Mouse (Mus musculus) hindbrain, embryonic 15.5 days (tissue): ENCODE data around the gene Gm7029. TPM values are rescaled to one million over a fixed set of nuclear protein-coding genes. Genes with fewer than 3 reads are reported as not detected.
A peak's percentile ranks its signal among the peaks of the same experiment; 100 is the strongest.
"Not testable (repeated sequence)": the region's sequence is repeated elsewhere in the genome, so short reads cannot be mapped to it uniquely, and the experiment has no call there.

ENCODE experiments used
- ATAC-seq: fragments of 200-750 bp; cut with Nextera tagmentation; 2 replicates; pipeline ENCODE4 v1.8.0; 2017; ENCODE audit warnings: low read depth, moderate number of reproducible peaks, moderate TSS enrichment; ENCODE audit not compliant: low FRiP score
- H3K27ac ChIP-seq: fragments of 300-500 bp; sonication (generic); replicated peaks from 2 replicates; pipeline ENCODE4 v1.5.1; 2015; ENCODE audit warnings: mild to moderate bottlenecking, inconsistent platforms
- H3K27me3 ChIP-seq: fragments of 300-500 bp; sonication (generic); 2 replicates; pipeline ENCODE4 v1.6.1; 2015; ENCODE audit warnings: control low read depth, inconsistent platforms
- H3K36me3 ChIP-seq: fragments of 300-500 bp; sonication (generic); 2 replicates; pipeline ENCODE4 v1.6.1; 2015; ENCODE audit warnings: control low read depth, inconsistent platforms
- H3K4me1 ChIP-seq: fragments of 300-500 bp; sonication (generic); replicated peaks from 2 replicates; pipeline ENCODE4 v1.6.1; 2015; ENCODE audit warnings: control low read depth, inconsistent platforms
- H3K4me2 ChIP-seq: fragments of 300-500 bp; sonication (generic); 2 replicates; pipeline ENCODE4 v1.6.1; 2015; ENCODE audit warnings: moderate library complexity, mild to moderate bottlenecking, inconsistent platforms
- H3K4me3 ChIP-seq: fragments of 300-500 bp; sonication (generic); 2 replicates; pipeline ENCODE4 v1.5.1; 2015; ENCODE audit warnings: mild to moderate bottlenecking, inconsistent platforms
- H3K9ac ChIP-seq: fragments of 300-500 bp; sonication (generic); 2 replicates; pipeline ENCODE4 v1.6.1; 2015; ENCODE audit warnings: inconsistent platforms
- H3K9me3 ChIP-seq: fragments of 300-500 bp; sonication (generic); 2 replicates; pipeline ENCODE4 v1.6.1; 2016; ENCODE audit warnings: control low read depth, inconsistent platforms
- WGBS: fragments of 180-500 bp; shearing (Covaris S2); methylation state at CpG from one replicate; pipeline ENCODE4 v1.1.7; 2015; 5-methylcytosine and 5-hydroxymethylcytosine counted together
- polyA plus RNA-seq: library from polyadenylated mRNA; unstranded; fragments of >200 nt; fragmentation: Nextera tagmentation; extraction: Ambion mirVana; gene quantifications from 2 replicates; pipeline ENCODE4 v1.2.1, GENCODE M21; 2015

Gene Gm7029
- polyA plus RNA-seq, 1 experiment from 2014 or later: not detected

GRCm38 (mm10) chr17:33893011-33893410, 19.4 kb downstream of the Gm7029 start:
- H3K27me3 ChIP-seq, H3K4me3 ChIP-seq, ATAC-seq, H3K4me2 ChIP-seq, H3K4me1 ChIP-seq, H3K9ac ChIP-seq, H3K36me3 ChIP-seq, H3K9me3 ChIP-seq, H3K27ac ChIP-seq: not testable (repeated sequence)
- 83% methylated on average over 4 of the region's 4 CpGs for WGBS

GRCm38 (mm10) chr17:33897114-33897794, 23.6 kb downstream of the Gm7029 start:
- H3K4me1 ChIP-seq: no peaks in the 10 kb centered on the region
- H3K4me2 ChIP-seq: no peak overlapping the region
- no peaks in the 10 kb centered on the region for H3K36me3 ChIP-seq
- H3K9me3 ChIP-seq: no peaks in the 10 kb centered on the region
- no peaks in the 10 kb centered on the region for H3K27me3 ChIP-seq
- H3K27ac ChIP-seq: no peak overlapping the region
- no peak overlapping the region for H3K4me3 ChIP-seq
- H3K9ac ChIP-seq: no peak overlapping the region
- no peak for ATAC-seq
- WGBS: 45% methylated on average over 6 of the region's 6 CpGs

GRCm38 (mm10) chr17:33898193-33898592, 24.6 kb downstream of the Gm7029 start:
- not testable (repeated sequence) for H3K4me2 ChIP-seq, H3K27me3 ChIP-seq, ATAC-seq, H3K9me3 ChIP-seq, H3K4me1 ChIP-seq, H3K36me3 ChIP-seq, H3K4me3 ChIP-seq, H3K9ac ChIP-seq, H3K27ac ChIP-seq
- WGBS: 89% methylated on average over 4 of the region's 4 CpGs

- Histone ChIP-seq H3K4me1 (no peaks in the 10 kb centered on the region), H3K27ac (no peak overlapping the region), H3K27me3 (no peaks in the 10 kb centered on the region), H3K4me3 (no peak overlapping the region), H3K36me3 (no peaks in the 10 kb centered on the region), H3K9ac (no peak overlapping the region), H3K4me2 (no peak overlapping the region), H3K9me3 (no peaks in the 10 kb centered on the region)
- ATAC-seq: no peak
- WGBS: 86% methylated on average over 4 of the region's 4 CpGs
These were observed 26.0 kb downstream of the Gm7029 start for GRCm38 (mm10) chr17:33899642-33900041.

GRCm38 (mm10) chr17:33900281-33900988, 26.8 kb downstream of the Gm7029 start:
- ATAC-seq: no peak
- Histone ChIP-seq H3K27me3 (no peaks in the 10 kb centered on the region), H3K9me3 (no peaks in the 10 kb centered on the region), H3K4me2 (no peak overlapping the region), H3K27ac (no peak overlapping the region), H3K4me3 (no peak overlapping the region), H3K36me3 (no peaks in the 10 kb centered on the region), H3K9ac (no peak overlapping the region), H3K4me1 (no peaks in the 10 kb centered on the region)
- 75% methylated on average over 7 of the region's 7 CpGs for WGBS

GRCm38 (mm10) chr17:33900989-33901314, 27.3 kb downstream of the Gm7029 start:
- Histone ChIP-seq H3K9ac (no peak overlapping the region), H3K27ac (no peak overlapping the region), H3K9me3 (no peaks in the 10 kb centered on the region), H3K27me3 (no peaks in the 10 kb centered on the region), H3K4me3 (no peak overlapping the region), H3K4me2 (no peak overlapping the region), H3K4me1 (no peaks in the 10 kb centered on the region), H3K36me3 (no peaks in the 10 kb centered on the region)
- no peak for ATAC-seq
- 85% methylated on average over 4 of the region's 4 CpGs for WGBS

- H3K9ac ChIP-seq: no peak overlapping the region
- no peak overlapping the region for H3K4me2 ChIP-seq
- no peaks in the 10 kb centered on the region for H3K9me3 ChIP-seq
- no peak overlapping the region for H3K27ac ChIP-seq
- H3K4me3 ChIP-seq: no peak overlapping the region
- H3K36me3 ChIP-seq: no peaks in the 10 kb centered on the region
- no peaks in the 10 kb centered on the region for H3K4me1 ChIP-seq
- 73% methylated on average over 4 of the region's 4 CpGs for WGBS
- no peak for ATAC-seq
- no peaks in the 10 kb centered on the region for H3K27me3 ChIP-seq
These were observed 28.0 kb downstream of the Gm7029 start for GRCm38 (mm10) chr17:33901653-33902052.

- Histone ChIP-seq H3K9me3 (no peaks in the 10 kb centered on the region), H3K4me3 (no peak overlapping the region), H3K9ac (no peak overlapping the region), H3K27ac (no peak overlapping the region), H3K36me3 (no peaks in the 10 kb centered on the region), H3K4me1 (no peaks in the 10 kb centered on the region), H3K27me3 (no peaks in the 10 kb centered on the region), H3K4me2 (no peak overlapping the region)
- no peak for ATAC-seq
- WGBS: 76% methylated on average over 4 of the region's 4 CpGs
These were observed 28.4 kb downstream of the Gm7029 start for GRCm38 (mm10) chr17:33902079-33902478.

- Histone ChIP-seq H3K27ac (no peak overlapping the region), H3K36me3 (no peaks in the 10 kb centered on the region), H3K4me3 (no peak overlapping the region), H3K4me1 (no peaks in the 10 kb centered on the region; the same call in 1 of the 2 replicates), H3K4me2 (no peak overlapping the region), H3K9me3 (no peaks in the 10 kb centered on the region), H3K9ac (no peak overlapping the region), H3K27me3 (no peaks in the 10 kb centered on the region)
- ATAC-seq: no peak
- WGBS: 85% methylated on average over 7 of the region's 7 CpGs
These were observed 28.9 kb downstream of the Gm7029 start for GRCm38 (mm10) chr17:33902491-33902890.

- not testable (repeated sequence) for H3K4me1 ChIP-seq, H3K36me3 ChIP-seq, H3K27ac ChIP-seq, H3K9me3 ChIP-seq, H3K9ac ChIP-seq, H3K4me3 ChIP-seq, H3K27me3 ChIP-seq, ATAC-seq, H3K4me2 ChIP-seq
- 73% methylated on average over 6 of the region's 6 CpGs for WGBS
These were observed 30.4 kb downstream of the Gm7029 start for GRCm38 (mm10) chr17:33903911-33904651.

GRCm38 (mm10) chr17:33904835-33905234, 31.2 kb downstream of the Gm7029 start, which contains the start of gene Platr17:
Platr17 (plus strand) TSS chr17:33905135.
- not testable (repeated sequence) for H3K4me1 ChIP-seq, H3K27me3 ChIP-seq, H3K36me3 ChIP-seq, H3K4me3 ChIP-seq, H3K27ac ChIP-seq, H3K9ac ChIP-seq, H3K9me3 ChIP-seq, H3K4me2 ChIP-seq, ATAC-seq
- 10% methylated on average over 3 of the region's 4 CpGs for WGBS

- H3K4me3 ChIP-seq: peak overlapping the region; percentile 72
- H3K27me3 ChIP-seq: no peaks in the 10 kb centered on the region
- H3K4me2 ChIP-seq: peak overlapping the region; percentile 93
- peaks cover 20% of the 10 kb centered on the region for H3K36me3 ChIP-seq
- peak overlapping the region; percentile 59 for H3K9ac ChIP-seq
- WGBS: under 1% methylated on average over 41 of the region's 44 CpGs
- ATAC-seq: peak; percentile 0; the same call in 1 of the 2 replicates
- peaks cover 29% of the 10 kb centered on the region for H3K4me1 ChIP-seq
- peak overlapping the region; percentile 84 for H3K27ac ChIP-seq
- H3K9me3 ChIP-seq: no peaks in the 10 kb centered on the region
These were observed 34.9 kb downstream of the Gm7029 start for GRCm38 (mm10) chr17:33908331-33909076.
